Mouse (Mus musculus): ENCODE measurements at regions not wholly inside any gene's neighbourhood (a gene's known extent, or its start where the extent isn't known, plus 50 kb on each side); places are given as distances from the start of the nearest gene placed in this dataset.

GRCm38 (mm10) chr8:118001138-118001537, 199.4 kb upstream of the Mphosph6 start:
- no peaks in the 10 kb centered on the region for H3K36me3 ChIP-seq (ENCODE audit: insufficient read depth)
- no peak overlapping the region for H3K27ac ChIP-seq (ENCODE audit: low read depth)
- no peak for TF ChIP-seq CTCF (IDR thresholded peaks at IDR 0.05; ENCODE audit: low read depth)
- H3K9me3 ChIP-seq (ENCODE audit: low read depth, low read length): no peaks in the 10 kb centered on the region
- ATAC-seq (ENCODE audit: insufficient read depth): no peak
- no peak overlapping the region for H3K4me3 ChIP-seq (ENCODE audit: low read depth, low read length)
- H3K9ac ChIP-seq: no peak overlapping the region
- H3K4me1 ChIP-seq (ENCODE audit: insufficient read depth): no peaks in the 10 kb centered on the region
- no peak overlapping the region for H3K4me2 ChIP-seq
- WGBS: 85% methylated on average over 10 of the region's 10 CpGs
- no peak for DNase-seq
- H3K27me3 ChIP-seq (ENCODE audit: insufficient read depth, low read length): no peaks in the 10 kb centered on the region

GRCm38 (mm10) chr8:117991826-117992225, 190.1 kb upstream of the Mphosph6 start:
- no peak overlapping the region for H3K9ac ChIP-seq
- H3K4me3 ChIP-seq (ENCODE audit: low read depth, low read length): no peak overlapping the region
- H3K4me1 ChIP-seq (ENCODE audit: insufficient read depth): no peaks in the 10 kb centered on the region
- H3K9me3 ChIP-seq (ENCODE audit: low read depth, low read length): no peaks in the 10 kb centered on the region
- H3K27ac ChIP-seq (ENCODE audit: low read depth): no peak overlapping the region
- H3K27me3 ChIP-seq (ENCODE audit: insufficient read depth, low read length): no peaks in the 10 kb centered on the region
- ATAC-seq (ENCODE audit: insufficient read depth): no peak
- no peak overlapping the region for H3K4me2 ChIP-seq
- DNase-seq: no peak
- TF ChIP-seq CTCF (IDR thresholded peaks at IDR 0.05; ENCODE audit: low read depth): no peak
- H3K36me3 ChIP-seq (ENCODE audit: insufficient read depth): no peaks in the 10 kb centered on the region
- 70% methylated on average over 7 of the region's 7 CpGs for WGBS

GRCm38 (mm10) chr8:117988781-117989180, 187.0 kb upstream of the Mphosph6 start:
- Histone ChIP-seq H3K9ac (no peak overlapping the region), H3K36me3 (ENCODE audit: insufficient read depth) (no peaks in the 10 kb centered on the region), H3K4me2 (no peak overlapping the region), H3K27ac (ENCODE audit: low read depth) (no peak overlapping the region), H3K27me3 (ENCODE audit: insufficient read depth, low read length) (no peaks in the 10 kb centered on the region), H3K4me1 (ENCODE audit: insufficient read depth) (no peaks in the 10 kb centered on the region), H3K4me3 (ENCODE audit: low read depth, low read length) (no peak overlapping the region), H3K9me3 (ENCODE audit: low read depth, low read length) (peaks cover 6% of the 10 kb centered on the region; the same call in 1 of the 2 replicates)
- no peak for TF ChIP-seq CTCF (IDR thresholded peaks at IDR 0.05; ENCODE audit: low read depth)
- DNase-seq (peak; percentile 36), ATAC-seq (ENCODE audit: insufficient read depth) (peak; percentile 54; the same call in 1 of the 2 replicates)
- WGBS: 33% methylated on average over 5 of the region's 5 CpGs

GRCm38 (mm10) chr8:117968306-117968705, 166.6 kb upstream of the Mphosph6 start:
- no peak for TF ChIP-seq CTCF (IDR thresholded peaks at IDR 0.05; ENCODE audit: low read depth)
- Histone ChIP-seq H3K4me1 (ENCODE audit: insufficient read depth) (no peaks in the 10 kb centered on the region), H3K27ac (ENCODE audit: low read depth) (no peak overlapping the region), H3K9me3 (ENCODE audit: low read depth, low read length) (no peaks in the 10 kb centered on the region), H3K4me3 (ENCODE audit: low read depth, low read length) (no peak overlapping the region), H3K9ac (no peak overlapping the region), H3K36me3 (ENCODE audit: insufficient read depth) (no peaks in the 10 kb centered on the region), H3K27me3 (ENCODE audit: insufficient read depth, low read length) (no peaks in the 10 kb centered on the region), H3K4me2 (no peak overlapping the region)
- DNase-seq (no peak), ATAC-seq (ENCODE audit: insufficient read depth) (no peak)
- WGBS: 80% methylated on average over 5 of the region's 5 CpGs

GRCm38 (mm10) chr8:117966556-117966955, 164.8 kb upstream of the Mphosph6 start:
- no peak for TF ChIP-seq CTCF (IDR thresholded peaks at IDR 0.05; ENCODE audit: low read depth)
- H3K9ac ChIP-seq: no peak overlapping the region
- H3K4me2 ChIP-seq: no peak overlapping the region
- no peaks in the 10 kb centered on the region for H3K27me3 ChIP-seq (ENCODE audit: insufficient read depth, low read length)
- H3K36me3 ChIP-seq (ENCODE audit: insufficient read depth): no peaks in the 10 kb centered on the region
- no peak overlapping the region for H3K27ac ChIP-seq (ENCODE audit: low read depth)
- no peaks in the 10 kb centered on the region for H3K9me3 ChIP-seq (ENCODE audit: low read depth, low read length)
- ATAC-seq (ENCODE audit: insufficient read depth): no peak
- 81% methylated on average over 5 of the region's 5 CpGs for WGBS
- H3K4me1 ChIP-seq (ENCODE audit: insufficient read depth): no peaks in the 10 kb centered on the region
- H3K4me3 ChIP-seq (ENCODE audit: low read depth, low read length): no peak overlapping the region
- DNase-seq: no peak

- Histone ChIP-seq H3K4me2 (no peak overlapping the region), H3K9ac (no peak overlapping the region), H3K9me3 (ENCODE audit: low read depth, low read length) (no peaks in the 10 kb centered on the region), H3K4me1 (ENCODE audit: insufficient read depth) (no peaks in the 10 kb centered on the region), H3K36me3 (ENCODE audit: insufficient read depth) (no peaks in the 10 kb centered on the region), H3K27me3 (ENCODE audit: insufficient read depth, low read length) (no peaks in the 10 kb centered on the region), H3K4me3 (ENCODE audit: low read depth, low read length) (no peak overlapping the region), H3K27ac (ENCODE audit: low read depth) (no peak overlapping the region)
- DNase-seq (no peak), ATAC-seq (ENCODE audit: insufficient read depth) (no peak)
- 72% methylated on average over 13 of the region's 13 CpGs for WGBS
- TF ChIP-seq CTCF (IDR thresholded peaks at IDR 0.05; ENCODE audit: low read depth): no peak
Measured at GRCm38 (mm10) chr8:117963426-117963825, 161.7 kb upstream of the Mphosph6 start.

GRCm38 (mm10) chr8:117962666-117963065, 160.9 kb upstream of the Mphosph6 start:
- Histone ChIP-seq H3K36me3 (ENCODE audit: insufficient read depth) (no peaks in the 10 kb centered on the region), H3K4me3 (ENCODE audit: low read depth, low read length) (no peak overlapping the region), H3K4me1 (ENCODE audit: insufficient read depth) (no peaks in the 10 kb centered on the region), H3K27me3 (ENCODE audit: insufficient read depth, low read length) (no peaks in the 10 kb centered on the region), H3K9ac (no peak overlapping the region), H3K27ac (ENCODE audit: low read depth) (no peak overlapping the region), H3K9me3 (ENCODE audit: low read depth, low read length) (no peaks in the 10 kb centered on the region), H3K4me2 (no peak overlapping the region)
- ATAC-seq (ENCODE audit: insufficient read depth) (no peak), DNase-seq (no peak)
- 60% methylated on average over 8 of the region's 8 CpGs for WGBS
- TF ChIP-seq CTCF (IDR thresholded peaks at IDR 0.05; ENCODE audit: low read depth): no peak

- H3K4me1 ChIP-seq (ENCODE audit: insufficient read depth): no peaks in the 10 kb centered on the region
Measured at GRCm38 (mm10) chr8:117959501-117959900, 157.8 kb upstream of the Mphosph6 start.

More at GRCm38 (mm10) chr8:117959501-117959900, 157.8 kb upstream of the Mphosph6 start:
- H3K36me3 ChIP-seq (ENCODE audit: insufficient read depth): no peaks in the 10 kb centered on the region
- H3K27ac ChIP-seq (ENCODE audit: low read depth): no peak overlapping the region
- H3K9ac ChIP-seq: no peak overlapping the region
- H3K9me3 ChIP-seq (ENCODE audit: low read depth, low read length): no peaks in the 10 kb centered on the region
- ATAC-seq (ENCODE audit: insufficient read depth): no peak
- no peak for TF ChIP-seq CTCF (IDR thresholded peaks at IDR 0.05; ENCODE audit: low read depth)
- no peaks in the 10 kb centered on the region for H3K27me3 ChIP-seq (ENCODE audit: insufficient read depth, low read length)
- H3K4me3 ChIP-seq (ENCODE audit: low read depth, low read length): no peak overlapping the region
- no peak for DNase-seq
- 69% methylated on average over 8 of the region's 8 CpGs for WGBS
- H3K4me2 ChIP-seq: no peak overlapping the region

Data from lung, embryonic 14.5 days (tissue).